Mouse (Mus musculus): Measurements from ENCODE around the gene Tanc1.
"Not testable (repeated sequence)": the region's sequence is repeated elsewhere in the genome, so short reads cannot be mapped to it uniquely, and the experiment has no call there.

Tanc1 gene

GRCm38 (mm10) chr2:59611831-59612732, at the start of gene Tanc1:
Gene Tanc1, plus strand, starts transcription at chr2:59612042.
- DNase-seq (ENCODE audit: low spot score) = peak; percentile 50

- DNase-seq (ENCODE audit: low spot score) = no peak
These were observed 49.6 kb upstream of the Tanc1 start for GRCm38 (mm10) chr2:59562215-59562614.

GRCm38 (mm10) chr2:59562696-59563095, 49.1 kb upstream of the Tanc1 start:
- DNase-seq (ENCODE audit: low spot score) = no peak

- DNase-seq (ENCODE audit: low spot score) = not testable (repeated sequence)
These were observed 47.7 kb upstream of the Tanc1 start for GRCm38 (mm10) chr2:59564029-59564611.

GRCm38 (mm10) chr2:59564947-59565346, 46.9 kb upstream of the Tanc1 start:
- DNase-seq (ENCODE audit: low spot score) = no peak

- no peak for DNase-seq (ENCODE audit: low spot score)
These were observed 30.9 kb upstream of the Tanc1 start for GRCm38 (mm10) chr2:59580939-59581338.

- DNase-seq (ENCODE audit: low spot score) = no peak
These were observed 27.9 kb upstream of the Tanc1 start for GRCm38 (mm10) chr2:59583961-59584360.

- no peak for DNase-seq (ENCODE audit: low spot score)
These were observed 24.3 kb upstream of the Tanc1 start for GRCm38 (mm10) chr2:59587387-59588095.

- no peak for DNase-seq (ENCODE audit: low spot score)
These were observed 23.8 kb upstream of the Tanc1 start for GRCm38 (mm10) chr2:59588096-59588405.

- no peak for DNase-seq (ENCODE audit: low spot score)
These were observed 18.4 kb upstream of the Tanc1 start for GRCm38 (mm10) chr2:59593341-59593902.

GRCm38 (mm10) chr2:59594095-59594494, 17.7 kb upstream of the Tanc1 start:
- DNase-seq (ENCODE audit: low spot score) = no peak

GRCm38 (mm10) chr2:59596545-59596944, 15.3 kb upstream of the Tanc1 start:
- no peak for DNase-seq (ENCODE audit: low spot score)

GRCm38 (mm10) chr2:59598286-59598685, 13.6 kb upstream of the Tanc1 start:
- DNase-seq (ENCODE audit: low spot score) = no peak

- DNase-seq (ENCODE audit: low spot score) = no peak
These were observed 12.9 kb upstream of the Tanc1 start for GRCm38 (mm10) chr2:59598894-59599293.

- DNase-seq (ENCODE audit: low spot score) = no peak
These were observed 12.3 kb upstream of the Tanc1 start for GRCm38 (mm10) chr2:59599338-59600111.

- peak; percentile 34 for DNase-seq (ENCODE audit: low spot score)
These were observed 11.6 kb upstream of the Tanc1 start for GRCm38 (mm10) chr2:59600123-59600840.

- no peak for DNase-seq (ENCODE audit: low spot score)
These were observed 10.9 kb upstream of the Tanc1 start for GRCm38 (mm10) chr2:59600980-59601379.

GRCm38 (mm10) chr2:59601452-59601851, 10.4 kb upstream of the Tanc1 start:
- no peak for DNase-seq (ENCODE audit: low spot score)

- DNase-seq (ENCODE audit: low spot score) = no peak
These were observed 2.9 kb upstream of the Tanc1 start for GRCm38 (mm10) chr2:59608958-59609357.

- no peak for DNase-seq (ENCODE audit: low spot score)
These were observed 529 bp upstream of the Tanc1 start for GRCm38 (mm10) chr2:59611216-59611810.

Data from urinary bladder, postnatal 10 days (tissue).